Comparison of ENCODE assay signal across 25 mouse cellular contexts in genomic region chr10:14024971-14025370, GRCm38 (mm10). TPM values are rescaled to one million over a fixed set of nuclear protein-coding genes. Genes with fewer than 3 reads are reported as not detected.
DNase-seq lines count a peak whose midpoint lies in the region; TF ChIP-seq lines count a peak whose summit lies in the region.
"Had no signal": no experiment of that assay in that cellular context is flagged by ENCODE, and none has a peak within 500 bp of the region (broad histone marks: within the 10 kb centered on the region; RNA-seq: fewer than 3 reads in every experiment).

No protein-coding gene starts in this region.

- H3K27ac ChIP-seq in gastrocnemius, adult 2 months = peak overlapping the region; percentile 84
- no peak overlapping the region for H3K27ac ChIP-seq in heart, adult 2 months
- H3K27ac ChIP-seq in layer of hippocampus, adult 2 months = peak overlapping the region; percentile 6; the same call in 1 of the 2 replicates
- H3K27ac ChIP-seq: embryonic facial prominence, embryonic 10.5 days; embryonic facial prominence, embryonic 13.5 days; forebrain, embryonic 12.5 days; forebrain, embryonic 15.5 days; hindbrain, embryonic 14.5 days; hindbrain, postnatal 0 days had no signal

- no peaks in the 10 kb centered on the region for H3K27me3 ChIP-seq in heart, adult 2 months (ENCODE audit: control insufficient read depth, insufficient read depth, low read length)
- H3K27me3 ChIP-seq: embryonic facial prominence, embryonic 13.5 days; forebrain, embryonic 12.5 days; forebrain, embryonic 15.5 days had no signal

- intact Hi-C loops in gastrocnemius, adult 2 months (cut with DNase I) = no loop called here
- intact Hi-C loops in gastrocnemius, postnatal 14 days (cut with DNase I; ENCODE audit: low total_unique reads) = no loop called here
- intact Hi-C loops in heart, adult 2 months (cut with DNase I) = no loop called here

- H3K79me2 ChIP-seq in heart, adult 2 months (replicated peaks; ENCODE audit: control insufficient read depth, insufficient read depth, low read length) = peaks cover 8% of the 10 kb centered on the region; the same call in 1 of the 2 replicates

- no peak overlapping the region for H3K9ac ChIP-seq in heart, adult 2 months (ENCODE audit: low read depth, low read length)
- H3K9ac ChIP-seq: embryonic facial prominence, embryonic 13.5 days; forebrain, embryonic 12.5 days; forebrain, embryonic 15.5 days; hindbrain, embryonic 14.5 days had no signal

- H3K4me1 ChIP-seq in heart, adult 2 months (ENCODE audit: control insufficient read depth, insufficient read depth, low read length) = peaks cover 8% of the 10 kb centered on the region
- H3K4me1 ChIP-seq: embryonic facial prominence, embryonic 10.5 days; embryonic facial prominence, embryonic 13.5 days had no signal

- peak; percentile 8; the same call in 1 of the 2 replicates for TF ChIP-seq CTCF in gastrocnemius, adult 2 months (IDR thresholded peaks at IDR 0.05)
- no peak for TF ChIP-seq CTCF in heart, adult 2 months (IDR thresholded peaks at IDR 0.05)
- no peak for TF ChIP-seq CTCF in layer of hippocampus, adult 2 months (conservative IDR thresholded peaks at IDR 0.05)

- DNase-seq in gastrocnemius, adult 2 months = peak; percentile 62
- no peak for DNase-seq in gastrocnemius, postnatal 14 days
- DNase-seq in heart, adult 11 months = peak; percentile 78
- DNase-seq in heart, adult 2 months = no peak
- no peak for DNase-seq in layer of hippocampus, adult 2 months (ENCODE audit: low spot score in 2 of 2)
- no peak for DNase-seq in layer of hippocampus, adult 9-11 months
- DNase-seq: adrenal gland, adult 2 months; adrenal gland, postnatal 14 days; cerebellum, adult 11 months; cerebellum, adult 2 months; cerebellum, adult 9-11 months; cerebellum, postnatal 36 days; embryo, embryonic 11 days; heart, postnatal 10 days; heart, postnatal 4 days; kidney, adult 18-20 months; kidney, adult 9 months had no signal

- TF ChIP-seq EP300 in heart, adult 2 months (IDR thresholded peaks at IDR 0.05; ENCODE audit: insufficient read depth, low read depth, low read length) = no peak

- no peak for TF ChIP-seq POLR2A in heart, adult 2 months (IDR thresholded peaks at IDR 0.05; ENCODE audit: insufficient read depth, low read depth, low read length)

- WGBS in heart, adult 2 months = 78% methylated on average over 7 of the region's 7 CpGs

- peaks cover 9% of the 10 kb centered on the region for H3K36me3 ChIP-seq in heart, adult 2 months (ENCODE audit: control insufficient read depth, insufficient read depth, low read length)
- H3K36me3 ChIP-seq: embryonic facial prominence, embryonic 10.5 days; embryonic facial prominence, embryonic 13.5 days; forebrain, embryonic 12.5 days; forebrain, embryonic 15.5 days had no signal

- H3K4me3 ChIP-seq in gastrocnemius, adult 2 months = peak overlapping the region; percentile 53
- H3K4me3 ChIP-seq in heart, adult 2 months = no peak overlapping the region
- H3K4me3 ChIP-seq in layer of hippocampus, adult 2 months = no peak overlapping the region
- H3K4me3 ChIP-seq: embryonic facial prominence, embryonic 10.5 days; embryonic facial prominence, embryonic 13.5 days; erythroblast, embryonic 14.5 days; forebrain, embryonic 12.5 days; forebrain, embryonic 15.5 days had no signal

RNA-seq across cellular contexts. Expression of gene Hivep2, which starts 59.1 kb away (rescaled TPM):
- total RNA-seq in gastrocnemius, adult 2 months (2021) = 10 to 100 TPM; 40.5 to 42.0 TPM
- total RNA-seq in gastrocnemius, postnatal 14 days (2021) = 10 to 100 TPM; 43.3 to 46.8 TPM
- total RNA-seq in heart, adult 2 months (2021) = 10 to 100 TPM; 20.9 to 22.6 TPM
- polyA plus RNA-seq in heart, adult 2 months (2012; rRNA removed) = 5.3 and 10.3 TPM in 2 replicates
- 100 to 1,000 TPM; 203 to 210 TPM for total RNA-seq in layer of hippocampus, adult 2 months (2021)
- total RNA-seq: MEL had no signal
- polyA plus RNA-seq: erythroblast, embryonic 14.5 days had no signal

Comparison
In these comparisons a context has a peak if more than half of its experiments do, and no peak if none do; other contexts are left out.
1. DNase-seq: peak in gastrocnemius, adult 2 months (single experiment) and heart, adult 11 months (single experiment); none in gastrocnemius, postnatal 14 days (single experiment), heart, adult 2 months (0 of 2), layer of hippocampus, adult 2 months (0 of 2) and layer of hippocampus, adult 9-11 months (single experiment).
2. RNA of gene Hivep2, which starts 59.1 kb away (total RNA-seq): 203 to 210 TPM in layer of hippocampus, adult 2 months; 43.3 to 46.8 TPM in gastrocnemius, postnatal 14 days, 40.5 to 42.0 TPM in gastrocnemius, adult 2 months and 20.9 to 22.6 TPM in heart, adult 2 months; every median in the first group is over 4 times any median in the second.